Mouse (Mus musculus) CH12F3 (cell line): ENCODE data around the gene Nckap5l.
"Not testable (repeated sequence)": the region's sequence is repeated elsewhere in the genome, so short reads cannot be mapped to it uniquely, and the experiment has no call there.

Experiments
- in situ Hi-C: fragments of 300-500 bp; cut with MboI; formaldehyde crosslinking; loops from 2 replicates; pipeline ENCODE4 v1.14.3; 2020; ENCODE audit warnings: low sequenced_read_pairs

Nckap5l gene

GRCm38 (mm10) chr15:99470224-99470761, 12.7 kb upstream of the Nckap5l start:
- in situ Hi-C loops, result no loop called here

- in situ Hi-C loops, result loop anchor here (5.0 kb wide), 1 partner anchor 37 kb away; no protein-coding TSS in a partner anchor
Measured at GRCm38 (mm10) chr15:99469736-99470135, 12.2 kb upstream of the Nckap5l start.

- in situ Hi-C loops, result loop anchor here (5.0 kb wide), 1 partner anchor 37 kb away; no protein-coding TSS in a partner anchor
Measured at GRCm38 (mm10) chr15:99469067-99469466, 11.5 kb upstream of the Nckap5l start.

GRCm38 (mm10) chr15:99463194-99463593, 5.6 kb upstream of the Nckap5l start:
- in situ Hi-C loops, result no loop called here

GRCm38 (mm10) chr15:99456963-99457605, 464 bp downstream of the Nckap5l start:
- in situ Hi-C loops, result no loop called here

- in situ Hi-C loops, result no loop called here
Measured at GRCm38 (mm10) chr15:99456338-99456962, 1.1 kb downstream of the Nckap5l start.

- in situ Hi-C loops, result no loop called here
Measured at GRCm38 (mm10) chr15:99455415-99455814, 2.1 kb downstream of the Nckap5l start.

- in situ Hi-C loops, result no loop called here
Measured at GRCm38 (mm10) chr15:99454585-99455279, 2.8 kb downstream of the Nckap5l start.

GRCm38 (mm10) chr15:99453153-99453900, 4.2 kb downstream of the Nckap5l start:
- in situ Hi-C loops, result no loop called here

GRCm38 (mm10) chr15:99449751-99450280, 7.7 kb downstream of the Nckap5l start:
- in situ Hi-C loops, result no loop called here

GRCm38 (mm10) chr15:99449131-99449750, 8.3 kb downstream of the Nckap5l start:
- in situ Hi-C loops, result no loop called here

- in situ Hi-C loops, result not testable (repeated sequence)
Measured at GRCm38 (mm10) chr15:99446136-99446535, 11.4 kb downstream of the Nckap5l start.

- in situ Hi-C loops, result no loop called here
Measured at GRCm38 (mm10) chr15:99445567-99445966, 12.0 kb downstream of the Nckap5l start.

- in situ Hi-C loops, result no loop called here
Measured at GRCm38 (mm10) chr15:99442358-99442757, 15.2 kb downstream of the Nckap5l start.

- in situ Hi-C loops, result no loop called here
Measured at GRCm38 (mm10) chr15:99440816-99441457, 16.6 kb downstream of the Nckap5l start.

- in situ Hi-C loops, result no loop called here
Measured at GRCm38 (mm10) chr15:99440112-99440815, 17.3 kb downstream of the Nckap5l start.

- in situ Hi-C loops, result no loop called here
Measured at GRCm38 (mm10) chr15:99438966-99439698, 18.4 kb downstream of the Nckap5l start.

GRCm38 (mm10) chr15:99433913-99434312, 23.6 kb downstream of the Nckap5l start:
- in situ Hi-C loops, result loop anchor here (5.0 kb wide), 1 partner anchor 33 kb away; no protein-coding TSS in a partner anchor
